Mouse (Mus musculus): ENCODE data around the gene Rpl12. TPM values are rescaled to one million over a fixed set of nuclear protein-coding genes. Genes with fewer than 3 reads are reported as not detected.

The Rpl12 gene
- total RNA-seq, 2 experiments from 2014 or later = 105 to 143 TPM

GRCm38 (mm10) chr2:32928947-32929829 is 32.2 kb upstream of the Rpl12 start:
- intact Hi-C loops (cut with DNase I; ENCODE audit: low total_unique reads) = loop anchor here (10.0 kb wide), 1 partner anchor 134 kb away; no protein-coding TSS in a partner anchor
- DNase-seq = no peak

- intact Hi-C loops (cut with DNase I; ENCODE audit: low total_unique reads) = no loop called here
- no peak for DNase-seq
Observed at GRCm38 (mm10) chr2:32931730-32932129, 29.6 kb upstream of the Rpl12 start.

DNA sequence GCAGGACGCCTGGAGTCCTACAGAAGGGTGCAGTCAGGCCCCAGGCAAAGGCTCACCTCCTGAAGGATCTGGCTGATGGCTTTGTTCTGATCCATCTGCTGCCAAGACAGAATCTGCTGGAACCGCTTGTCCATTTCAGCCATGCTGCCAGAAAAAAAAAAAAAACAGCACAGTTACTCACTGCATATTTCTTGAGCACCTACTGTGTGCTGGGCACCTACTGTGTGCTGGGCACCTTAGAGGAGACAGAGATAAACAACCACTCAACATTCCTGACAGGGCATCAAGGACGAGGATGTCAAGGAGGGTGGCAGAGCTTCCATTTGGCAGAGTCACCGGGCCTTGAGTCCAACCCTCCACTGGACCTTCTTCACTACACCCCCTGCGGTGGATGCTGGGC is 22.6 kb upstream of the Rpl12 start:
- intact Hi-C loops (cut with DNase I; ENCODE audit: low total_unique reads) = no loop called here
- DNase-seq = no peak

- intact Hi-C loops (cut with DNase I; ENCODE audit: low total_unique reads) = no loop called here
- peak; percentile 39 for DNase-seq
Observed at GRCm38 (mm10) chr2:32939418-32939817, 21.9 kb upstream of the Rpl12 start.

DNA sequence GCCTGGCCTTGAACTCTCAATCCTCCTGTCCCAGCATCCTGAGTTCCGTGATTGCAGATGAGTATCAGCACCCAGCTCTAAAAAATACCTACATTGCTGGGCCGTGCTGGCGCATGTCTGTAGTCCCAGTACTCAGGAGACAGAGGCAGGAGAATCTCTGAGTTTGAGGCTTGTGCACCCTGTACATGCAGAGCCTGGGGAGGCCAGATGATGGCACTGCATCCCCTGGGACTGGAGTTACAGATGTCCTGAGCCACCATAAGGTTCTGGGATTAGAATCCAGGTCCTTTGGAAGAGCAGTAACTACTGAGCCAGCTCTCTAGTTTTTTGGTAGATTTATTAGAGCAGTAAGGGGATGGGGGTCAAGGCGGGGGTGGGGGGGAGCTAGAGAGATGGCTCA is 20.9 kb upstream of the Rpl12 start:
- DNase-seq = no peak

DNA sequence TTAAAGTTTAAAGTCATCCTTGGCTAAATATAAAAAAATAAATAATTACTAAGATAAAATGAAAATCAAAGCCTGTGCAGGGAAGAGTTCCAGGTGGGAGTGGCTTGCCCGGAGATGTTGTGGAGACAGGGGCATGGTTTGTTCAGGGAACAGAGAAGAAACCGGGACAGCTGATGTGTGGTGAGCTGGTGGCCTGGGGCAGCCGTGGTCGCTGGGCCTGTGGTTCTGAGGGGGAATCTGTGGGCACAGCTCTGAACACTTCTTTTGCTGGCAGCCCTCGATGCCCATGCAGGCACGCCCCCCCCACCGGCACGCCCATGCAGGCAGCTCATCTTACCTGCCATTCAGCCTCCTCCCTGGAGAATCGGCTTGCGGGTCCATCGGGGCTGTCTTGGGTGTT is 13.9 kb upstream of the Rpl12 start:
- intact Hi-C loops (cut with DNase I; ENCODE audit: low total_unique reads) = no loop called here
- no peak for DNase-seq

More for the DNA sequence above, 20.9 kb upstream of the Rpl12 start:
- intact Hi-C loops (cut with DNase I; ENCODE audit: low total_unique reads) = no loop called here

DNA sequence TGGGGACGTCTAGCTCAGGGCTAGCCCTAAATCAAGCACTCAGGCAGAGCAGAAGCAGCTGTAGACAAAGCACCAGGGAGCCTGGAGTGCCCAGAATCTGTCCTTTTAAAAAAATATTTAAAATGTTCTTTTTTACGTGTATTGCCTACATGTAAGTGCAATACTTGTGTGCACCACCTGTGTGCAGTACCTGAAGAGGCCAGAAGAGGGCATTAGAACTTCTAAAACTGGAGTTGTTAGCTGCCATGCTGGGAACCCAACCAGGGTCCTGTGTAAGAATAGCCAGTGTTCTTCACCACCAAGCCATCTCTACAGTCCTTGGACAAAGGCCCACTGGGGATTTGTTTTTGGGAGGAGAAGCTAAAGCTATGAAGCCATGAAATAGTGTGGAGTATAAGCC is 6.8 kb upstream of the Rpl12 start:
- DNase-seq = no peak
- intact Hi-C loops (cut with DNase I; ENCODE audit: low total_unique reads) = no loop called here

DNA sequence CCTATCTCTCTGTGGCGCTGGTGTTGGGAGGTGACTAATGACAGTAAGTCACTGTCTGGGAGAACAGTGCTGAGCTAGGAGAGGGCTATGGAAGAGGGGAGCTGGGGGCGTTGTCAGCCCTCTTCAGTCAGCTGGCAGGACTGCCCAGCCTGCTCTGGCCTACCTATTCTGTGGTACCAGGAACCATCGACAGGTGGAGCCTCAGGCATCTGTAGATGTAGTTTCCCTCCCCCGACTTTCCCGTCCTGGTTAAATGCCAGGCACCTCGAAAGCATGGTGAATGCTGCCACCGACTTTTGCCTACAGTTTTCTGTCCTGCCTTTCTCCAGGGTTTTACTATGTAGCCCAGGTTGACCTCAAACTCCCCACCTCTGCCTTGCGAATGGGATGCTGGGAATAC is 4.0 kb upstream of the Rpl12 start:
- no peak for DNase-seq
- intact Hi-C loops (cut with DNase I; ENCODE audit: low total_unique reads) = no loop called here

GRCm38 (mm10) chr2:32960273-32960672 is 1.1 kb upstream of the Rpl12 start:
- DNase-seq = no peak
- intact Hi-C loops (cut with DNase I; ENCODE audit: low total_unique reads) = no loop called here

GRCm38 (mm10) chr2:32962062-32962874 is 909 bp downstream of the Rpl12 start:
- intact Hi-C loops (cut with DNase I; ENCODE audit: low total_unique reads) = no loop called here
- DNase-seq = no peak

DNA sequence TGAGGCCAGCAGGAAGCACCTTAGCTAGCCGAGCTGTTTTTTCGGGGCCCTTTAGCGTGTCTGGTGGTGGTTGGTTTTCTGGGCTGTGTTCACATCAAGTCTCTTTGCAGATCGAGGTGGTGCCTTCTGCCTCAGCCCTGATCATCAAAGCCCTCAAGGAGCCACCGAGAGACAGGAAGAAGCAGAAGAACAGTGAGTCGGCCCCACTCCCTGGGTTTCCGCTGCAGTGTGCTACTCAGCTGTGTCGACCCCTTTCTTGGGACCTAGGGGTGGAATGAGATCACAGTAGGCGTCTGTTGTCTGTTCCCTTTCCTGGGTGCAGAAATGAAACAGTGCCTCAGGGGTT is 1.5 kb downstream of the Rpl12 start:
- no peak for DNase-seq
- intact Hi-C loops (cut with DNase I; ENCODE audit: low total_unique reads) = no loop called here

DNA sequence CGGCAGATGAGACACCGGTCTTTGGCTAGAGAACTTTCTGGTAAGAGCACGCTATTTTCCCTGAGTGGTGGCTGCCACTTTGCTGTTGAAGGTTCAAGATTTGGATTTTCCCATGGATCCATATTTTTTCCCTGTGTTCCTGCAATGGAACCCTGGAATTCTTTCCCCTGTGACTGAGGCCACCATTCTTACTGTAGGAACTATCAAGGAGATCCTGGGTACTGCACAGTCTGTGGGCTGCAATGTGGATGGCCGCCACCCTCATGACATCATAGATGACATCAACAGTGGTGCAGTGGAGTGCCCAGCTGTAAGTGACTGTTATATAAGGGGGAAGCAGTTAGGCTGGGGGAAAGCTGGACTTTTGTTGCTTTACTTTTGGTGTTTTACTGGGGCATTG is 2.2 kb downstream of the Rpl12 start:
- DNase-seq = no peak
- intact Hi-C loops (cut with DNase I; ENCODE audit: low total_unique reads) = no loop called here

DNA sequence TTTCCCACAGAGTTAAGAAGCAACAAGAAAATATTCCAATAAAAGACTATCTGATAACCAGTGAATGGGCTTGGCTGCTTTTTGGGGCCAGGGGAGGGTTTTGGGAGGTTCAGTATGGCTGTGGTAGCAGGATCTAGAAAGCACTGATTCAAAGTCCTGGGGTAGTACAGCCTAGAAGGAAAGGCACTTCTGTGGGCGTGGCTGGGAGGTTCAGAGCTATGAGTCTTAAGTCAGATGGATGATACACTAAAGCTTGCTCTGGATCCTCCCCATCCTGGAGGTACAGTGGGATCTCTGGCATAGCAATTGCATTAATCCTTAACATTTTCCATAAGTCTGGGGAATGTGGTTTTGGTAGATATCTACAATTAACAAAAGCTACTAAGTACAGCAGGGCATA is 2.6 kb downstream of the Rpl12 start:
- intact Hi-C loops (cut with DNase I; ENCODE audit: low total_unique reads) = no loop called here
- no peak for DNase-seq

DNA sequence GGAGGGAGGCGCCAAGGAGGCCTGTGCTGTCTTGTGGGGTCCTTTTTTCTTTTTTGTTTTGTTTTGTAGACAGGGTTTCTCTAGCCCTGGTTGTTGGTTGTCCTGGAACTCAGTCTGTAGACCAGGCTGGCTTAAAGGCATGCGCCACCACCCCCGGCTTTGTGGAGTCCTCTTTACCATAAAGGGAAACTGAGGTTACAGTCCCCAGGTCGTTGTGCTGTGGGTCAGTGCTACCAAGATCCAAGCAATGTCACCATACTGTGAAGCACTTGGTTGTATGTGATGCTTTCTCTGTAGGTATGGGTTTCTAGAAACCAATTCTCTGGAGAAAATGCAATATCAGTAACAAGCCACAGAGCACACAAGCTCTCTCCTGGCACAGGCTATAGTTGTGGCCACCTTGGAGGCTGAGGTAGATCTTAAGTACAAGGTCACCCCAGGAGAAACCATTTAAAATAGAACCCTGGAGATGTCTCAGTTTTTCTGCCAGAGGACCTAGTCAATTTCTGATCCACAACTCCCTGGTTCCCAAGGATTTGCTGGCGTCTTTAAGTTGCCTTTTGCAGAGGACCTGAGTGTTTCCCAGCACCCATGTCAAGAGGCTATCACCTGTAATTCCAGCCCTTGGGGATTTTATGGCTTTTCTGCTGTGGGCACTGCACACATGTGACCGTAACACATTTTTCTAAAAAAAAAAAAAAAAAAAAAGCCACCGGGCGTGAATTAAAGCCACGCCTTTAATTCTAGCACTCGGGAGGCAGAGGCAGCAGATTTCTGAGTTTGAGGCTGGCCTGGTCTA is 3.5 kb downstream of the Rpl12 start:
- no peak for DNase-seq
- intact Hi-C loops (cut with DNase I; ENCODE audit: low total_unique reads) = no loop called here

DNA sequence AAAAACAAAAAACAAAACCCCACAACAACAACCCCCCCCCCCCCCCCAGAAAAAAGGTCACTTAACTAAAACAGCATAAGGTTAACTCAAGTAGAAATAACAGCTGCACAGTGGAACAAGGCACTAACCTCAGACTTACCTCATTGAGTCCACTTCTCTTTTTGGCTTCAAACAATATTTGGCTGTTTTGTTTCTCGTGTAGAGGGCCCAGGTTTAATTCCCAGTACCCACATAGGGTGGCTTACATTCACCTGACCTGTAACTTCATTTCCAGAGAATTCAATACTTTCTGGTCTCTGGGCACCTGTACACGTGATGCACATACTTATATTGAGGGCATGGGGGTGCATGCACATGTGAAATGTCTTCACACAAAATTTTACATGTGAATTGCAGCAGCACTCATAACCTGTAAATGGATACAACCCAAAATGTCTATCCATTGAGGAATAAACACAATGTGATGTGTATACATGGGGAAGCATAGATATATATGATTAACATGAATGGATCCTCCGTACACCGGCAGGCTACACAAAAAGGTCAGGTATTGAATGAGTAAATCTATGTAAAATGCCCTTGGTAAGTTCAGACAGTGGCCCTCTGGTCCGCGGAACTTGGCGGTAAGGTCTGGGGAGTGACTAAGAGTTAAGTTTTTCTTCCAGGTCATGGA is 4.3 kb downstream of the Rpl12 start:
- DNase-seq = no peak
- intact Hi-C loops (cut with DNase I; ENCODE audit: low total_unique reads) = no loop called here

GRCm38 (mm10) chr2:32966184-32966688 is 4.9 kb downstream of the Rpl12 start:
- no peak for DNase-seq
- intact Hi-C loops (cut with DNase I; ENCODE audit: low total_unique reads) = no loop called here

DNA sequence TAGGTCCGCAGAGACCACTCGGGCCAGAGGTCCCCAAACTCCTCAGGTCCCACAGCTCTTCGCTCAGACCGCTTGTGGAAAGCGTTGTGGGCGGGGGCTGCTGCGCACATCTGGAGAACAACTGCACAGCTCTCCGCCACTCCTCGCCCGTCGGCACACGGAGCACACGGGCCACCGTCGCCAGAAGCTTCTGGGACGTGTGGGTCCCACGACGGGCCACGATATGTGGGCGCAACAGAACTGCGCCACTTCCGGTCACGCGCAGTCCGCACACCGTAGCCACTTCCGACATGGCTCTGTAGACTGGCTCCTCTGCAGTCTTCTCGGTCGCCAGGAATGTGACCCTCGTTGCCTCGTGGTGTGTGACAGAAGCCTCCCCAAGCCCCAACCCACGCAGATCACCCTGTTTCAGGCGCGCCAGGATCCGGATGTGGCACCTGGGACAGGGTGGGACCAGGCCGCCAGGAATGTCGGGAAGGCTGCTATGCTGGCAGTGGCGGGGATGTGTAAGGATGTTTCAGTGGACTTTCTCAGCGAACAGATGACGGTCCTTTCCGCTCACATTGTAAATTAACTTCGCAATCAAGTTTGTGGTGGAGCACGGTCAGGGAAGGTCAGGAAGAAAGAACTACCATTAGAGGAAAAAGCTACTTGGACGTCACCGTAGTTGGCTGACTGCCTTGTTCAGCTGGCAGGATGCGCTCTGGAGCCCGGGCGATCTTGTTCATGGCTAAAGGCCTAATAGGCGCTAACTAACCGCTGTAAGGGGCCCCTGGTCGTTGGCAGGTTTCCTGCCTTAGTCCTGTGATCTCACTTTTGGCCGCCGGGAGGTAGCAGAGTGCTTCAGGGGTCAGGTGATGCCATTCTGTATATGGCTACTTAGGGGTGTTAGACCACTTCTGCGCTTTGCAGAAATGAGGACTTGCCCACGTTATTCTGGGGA is 5.6 kb downstream of the Rpl12 start:
- intact Hi-C loops (cut with DNase I; ENCODE audit: low total_unique reads) = no loop called here
- peak; percentile 85 for DNase-seq

DNA sequence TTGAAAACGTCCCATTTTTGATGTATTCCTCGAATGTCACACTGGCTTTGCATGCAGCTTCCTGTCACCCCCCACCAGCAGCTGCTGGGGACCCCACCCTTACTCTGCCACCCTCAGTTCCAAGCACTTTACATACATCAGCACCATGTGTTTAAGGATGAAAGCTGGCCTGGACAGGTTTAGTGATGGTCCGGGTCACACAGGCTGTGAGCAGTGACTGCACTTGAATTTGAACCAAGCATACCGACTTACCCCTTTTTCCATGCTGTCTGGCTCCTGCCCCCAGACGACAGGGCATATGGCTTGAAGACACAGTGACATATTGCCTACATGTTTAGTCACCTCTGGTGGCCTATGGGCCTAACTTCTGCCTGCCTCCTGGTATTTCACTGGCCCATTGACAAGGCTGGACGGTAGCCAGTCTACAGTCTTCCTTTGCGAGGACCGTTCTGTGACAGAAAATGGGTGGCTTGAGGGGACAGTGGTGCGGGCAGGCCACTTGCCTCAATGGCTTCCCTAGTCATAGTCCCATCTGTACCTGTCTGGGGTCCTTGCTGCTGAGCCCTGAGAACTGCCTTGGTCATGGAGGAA is 6.8 kb downstream of the Rpl12 start:
- DNase-seq = no peak
- intact Hi-C loops (cut with DNase I; ENCODE audit: low total_unique reads) = no loop called here

Data from gastrocnemius, postnatal 14 days (tissue).